14 mouse cellular contexts compared by ENCODE assay signal in genomic region chr17:93313310-93313688, GRCm38 (mm10).
DNase-seq lines count a peak whose midpoint lies in the region; ATAC-seq and TF ChIP-seq lines count a peak whose summit lies in the region.
"Had no signal": no experiment of that assay in that cellular context is flagged by ENCODE, and none has a peak within 500 bp of the region (broad histone marks: within the 10 kb centered on the region; RNA-seq: fewer than 3 reads in every experiment).

No protein-coding gene starts in this region.

- H3K27me3 ChIP-seq in embryonic facial prominence, embryonic 14.5 days (replicated peaks; ENCODE audit: control insufficient read depth, insufficient read depth, low read length): no peaks in the 10 kb centered on the region
- H3K27me3 ChIP-seq in hindbrain, embryonic 14.5 days (ENCODE audit: control insufficient read depth, insufficient read depth, low read length): no peaks in the 10 kb centered on the region
- no peaks in the 10 kb centered on the region for H3K27me3 ChIP-seq in midbrain, postnatal 0 days (ENCODE audit: insufficient read depth, low read length)
- H3K27me3 ChIP-seq: embryonic facial prominence, embryonic 15.5 days; liver, embryonic 12.5 days had no signal

- 49% methylated on average over 2 of the region's 2 CpGs for WGBS in embryonic facial prominence, embryonic 14.5 days
- 16% methylated on average over 2 of the region's 2 CpGs for WGBS in hindbrain, embryonic 14.5 days
- 27% methylated on average over 2 of the region's 2 CpGs for WGBS in midbrain, postnatal 0 days

- TF ChIP-seq CTCF in midbrain, postnatal 0 days (IDR thresholded peaks at IDR 0.05): no peak

- DNase-seq in embryo, embryonic 10.5 days (ENCODE audit: low spot score): peak; percentile 11
- DNase-seq in embryo, embryonic 10 days (ENCODE audit: low spot score): no peak
- DNase-seq in embryonic facial prominence, embryonic 14.5 days (ENCODE audit: low spot score): peak; percentile 22
- DNase-seq in hindbrain, embryonic 14.5 days (ENCODE audit: low spot score): no peak
- peak; percentile 72 for DNase-seq in midbrain, postnatal 0 days (ENCODE audit: low spot score)
- no peak for DNase-seq in adrenal gland, adult 18-20 months (ENCODE audit: low spot score in 2 of 2)
- no peak for DNase-seq in heart, postnatal 4 days
- DNase-seq in ovary, postnatal 10 days (ENCODE audit: low spot score): no peak
- DNase-seq: cerebellum, adult 18-20 months; heart, adult 18-20 months; lung, postnatal 14 days had no signal

- no peaks in the 10 kb centered on the region for H3K36me3 ChIP-seq in embryonic facial prominence, embryonic 14.5 days (ENCODE audit: control insufficient read depth, insufficient read depth, low read length)
- H3K36me3 ChIP-seq in hindbrain, embryonic 14.5 days (replicated peaks; ENCODE audit: control insufficient read depth, insufficient read depth): no peaks in the 10 kb centered on the region
- no peaks in the 10 kb centered on the region for H3K36me3 ChIP-seq in midbrain, postnatal 0 days (ENCODE audit: insufficient read depth, low read length)
- H3K36me3 ChIP-seq: embryonic facial prominence, embryonic 15.5 days; liver, embryonic 12.5 days had no signal

- H3K4me3 ChIP-seq in embryonic facial prominence, embryonic 14.5 days (ENCODE audit: low read depth, low read length): no peak overlapping the region
- no peak overlapping the region for H3K4me3 ChIP-seq in hindbrain, embryonic 14.5 days (replicated peaks; ENCODE audit: low read length)
- no peak overlapping the region for H3K4me3 ChIP-seq in midbrain, postnatal 0 days (ENCODE audit: low read depth, low read length)
- H3K4me3 ChIP-seq: embryonic facial prominence, embryonic 15.5 days; layer of hippocampus, adult 2 months; liver, embryonic 12.5 days had no signal

- H3K4me1 ChIP-seq in embryonic facial prominence, embryonic 14.5 days (ENCODE audit: control insufficient read depth, insufficient read depth, low read length): no peaks in the 10 kb centered on the region
- H3K4me1 ChIP-seq in hindbrain, embryonic 14.5 days (replicated peaks; ENCODE audit: control insufficient read depth, insufficient read depth, low read length): peaks cover 26% of the 10 kb centered on the region
- no peaks in the 10 kb centered on the region for H3K4me1 ChIP-seq in midbrain, postnatal 0 days (ENCODE audit: insufficient read depth, low read length)
- H3K4me1 ChIP-seq: embryonic facial prominence, embryonic 15.5 days; liver, embryonic 12.5 days had no signal

- H3K27ac ChIP-seq in embryonic facial prominence, embryonic 14.5 days (replicated peaks; ENCODE audit: low read depth, low read length): no peak overlapping the region
- peak overlapping the region; percentile 43; the same call in 1 of the 2 replicates for H3K27ac ChIP-seq in hindbrain, embryonic 14.5 days
- no peak overlapping the region for H3K27ac ChIP-seq in midbrain, postnatal 0 days (ENCODE audit: low read depth, low read length)
- H3K27ac ChIP-seq: embryonic facial prominence, embryonic 15.5 days; layer of hippocampus, adult 2 months; liver, embryonic 12.5 days had no signal

- peak; percentile 63; the same call in 1 of the 2 replicates for ATAC-seq in embryonic facial prominence, embryonic 14.5 days (ENCODE audit: low read depth)
- ATAC-seq in hindbrain, embryonic 14.5 days (ENCODE audit: low FRiP score): peak; percentile 87
- ATAC-seq in midbrain, postnatal 0 days (ENCODE audit: low FRiP score): peak; percentile 65; the same call in 1 of the 2 replicates
- ATAC-seq: liver, embryonic 12.5 days had no signal

- H3K9me3 ChIP-seq in embryonic facial prominence, embryonic 14.5 days (ENCODE audit: control insufficient read depth, low read length): no peaks in the 10 kb centered on the region
- no peaks in the 10 kb centered on the region for H3K9me3 ChIP-seq in hindbrain, embryonic 14.5 days (ENCODE audit: control insufficient read depth, low read length)
- H3K9me3 ChIP-seq in midbrain, postnatal 0 days (ENCODE audit: low read length): no peaks in the 10 kb centered on the region
- H3K9me3 ChIP-seq: embryonic facial prominence, embryonic 15.5 days; liver, embryonic 12.5 days had no signal

- no peak overlapping the region for H3K9ac ChIP-seq in embryonic facial prominence, embryonic 14.5 days (ENCODE audit: low read depth, low read length)
- H3K9ac ChIP-seq in hindbrain, embryonic 14.5 days: no peak overlapping the region
- H3K9ac ChIP-seq in midbrain, postnatal 0 days (replicated peaks; ENCODE audit: low read length, poor library complexity, severe bottlenecking): no peak overlapping the region
- H3K9ac ChIP-seq: embryonic facial prominence, embryonic 15.5 days; liver, embryonic 12.5 days had no signal

- no peak overlapping the region for H3K4me2 ChIP-seq in embryonic facial prominence, embryonic 14.5 days (ENCODE audit: low read depth, low read length)
- H3K4me2 ChIP-seq in hindbrain, embryonic 14.5 days (replicated peaks): no peak overlapping the region
- H3K4me2 ChIP-seq in midbrain, postnatal 0 days (ENCODE audit: low read depth, low read length, poor library complexity, severe bottlenecking): no peak overlapping the region
- H3K4me2 ChIP-seq: embryonic facial prominence, embryonic 15.5 days; liver, embryonic 12.5 days had no signal

Comparison
In these comparisons a context has a peak if more than half of its experiments do, and no peak if none do; other contexts are left out.
1. DNase-seq: peak in embryo, embryonic 10.5 days (single experiment), embryonic facial prominence, embryonic 14.5 days (single experiment) and midbrain, postnatal 0 days (single experiment); none in embryo, embryonic 10 days (single experiment), hindbrain, embryonic 14.5 days (single experiment), adrenal gland, adult 18-20 months (0 of 2), heart, postnatal 4 days (single experiment) and ovary, postnatal 10 days (single experiment).
2. Peak in every context shown above with its lines, with median percentiles within 50 percentile points of each other: ATAC-seq.